Mouse (Mus musculus): Measurements from ENCODE around the gene Ppp1r13l.

The Ppp1r13l gene

DNA sequence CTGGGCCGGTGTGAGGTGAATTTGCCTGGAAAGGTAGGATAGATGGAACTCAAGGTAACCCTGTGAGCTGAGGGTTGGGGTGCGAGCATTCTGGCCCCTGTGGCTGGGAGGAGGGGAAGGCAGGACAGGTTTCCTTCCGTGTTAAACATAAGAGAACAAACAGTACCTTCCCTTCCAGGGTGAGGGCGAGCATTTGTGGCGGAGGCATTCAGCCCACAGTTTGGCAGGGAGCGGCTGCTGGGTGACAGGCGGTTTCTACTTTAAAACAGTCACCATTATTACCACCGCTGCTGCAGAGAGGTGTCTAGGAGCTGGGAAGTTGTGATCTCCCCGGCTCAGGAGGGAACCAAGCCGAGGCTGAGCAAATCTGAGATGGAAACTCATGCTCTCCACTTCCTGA lies 22.4 kb upstream of the Ppp1r13l start:
- DNase-seq (ENCODE audit: low spot score in 2 of 2), result no peak

DNA sequence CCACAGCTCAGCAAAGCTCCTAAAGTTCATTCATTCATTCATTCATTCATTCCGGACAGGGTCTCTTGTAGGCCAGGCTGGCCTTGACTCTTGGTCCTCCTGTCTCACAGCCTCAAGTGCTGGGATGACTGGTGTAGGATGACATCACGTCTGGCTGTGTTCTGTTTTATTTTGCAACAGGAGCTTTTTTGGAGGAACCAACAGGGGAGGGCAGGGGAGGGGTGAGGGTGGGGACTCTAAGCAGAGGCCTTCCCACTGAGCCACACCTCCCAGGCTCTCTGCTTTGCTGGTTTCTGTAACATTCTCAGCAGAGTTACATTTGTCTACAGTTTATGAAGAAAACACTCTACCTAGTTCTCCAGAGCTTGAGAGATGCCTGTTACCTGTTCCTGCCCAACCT lies 21.5 kb upstream of the Ppp1r13l start:
- no peak for DNase-seq (ENCODE audit: low spot score in 2 of 2)

DNA sequence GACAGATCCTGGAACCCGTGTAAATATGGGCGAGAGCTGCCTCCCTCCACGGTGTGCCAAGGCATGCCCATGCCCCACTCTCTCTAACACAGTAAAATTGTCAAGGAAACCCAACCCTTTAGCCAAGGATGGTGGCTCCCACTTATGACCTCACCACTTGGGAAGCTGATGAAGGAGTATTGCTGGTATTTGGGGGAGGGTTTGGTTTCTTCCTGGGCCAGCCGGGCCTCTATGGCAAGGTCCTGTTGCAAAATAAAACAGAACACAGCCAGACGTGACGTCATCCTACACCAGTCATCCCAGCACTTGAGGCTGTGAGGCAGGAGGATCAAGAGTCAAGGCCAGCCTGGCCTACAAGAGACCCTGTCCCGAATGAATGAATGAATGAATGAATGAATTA lies 21.0 kb upstream of the Ppp1r13l start:
- DNase-seq (ENCODE audit: low spot score in 2 of 2), result no peak

DNA sequence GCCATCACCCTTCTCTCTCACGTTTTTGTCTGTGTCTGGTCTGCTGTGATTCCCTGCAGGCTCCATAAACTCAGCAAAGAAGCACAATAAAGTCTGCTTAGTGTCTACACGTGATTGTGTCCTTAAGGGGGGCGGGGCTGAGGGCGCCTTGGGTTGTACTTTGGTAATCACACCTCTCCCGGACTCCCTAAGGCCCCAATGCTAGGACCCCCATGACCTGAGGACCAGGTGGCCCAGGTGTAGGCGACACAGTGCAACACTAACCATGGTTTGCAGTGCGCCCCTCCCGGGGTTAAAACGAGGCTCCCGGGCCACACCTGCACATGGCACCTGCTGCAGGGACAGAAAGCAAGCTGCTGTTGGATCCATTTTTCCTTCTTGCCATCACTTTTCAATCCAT lies 18.3 kb upstream of the Ppp1r13l start:
- no peak for DNase-seq (ENCODE audit: low spot score in 2 of 2)

DNA sequence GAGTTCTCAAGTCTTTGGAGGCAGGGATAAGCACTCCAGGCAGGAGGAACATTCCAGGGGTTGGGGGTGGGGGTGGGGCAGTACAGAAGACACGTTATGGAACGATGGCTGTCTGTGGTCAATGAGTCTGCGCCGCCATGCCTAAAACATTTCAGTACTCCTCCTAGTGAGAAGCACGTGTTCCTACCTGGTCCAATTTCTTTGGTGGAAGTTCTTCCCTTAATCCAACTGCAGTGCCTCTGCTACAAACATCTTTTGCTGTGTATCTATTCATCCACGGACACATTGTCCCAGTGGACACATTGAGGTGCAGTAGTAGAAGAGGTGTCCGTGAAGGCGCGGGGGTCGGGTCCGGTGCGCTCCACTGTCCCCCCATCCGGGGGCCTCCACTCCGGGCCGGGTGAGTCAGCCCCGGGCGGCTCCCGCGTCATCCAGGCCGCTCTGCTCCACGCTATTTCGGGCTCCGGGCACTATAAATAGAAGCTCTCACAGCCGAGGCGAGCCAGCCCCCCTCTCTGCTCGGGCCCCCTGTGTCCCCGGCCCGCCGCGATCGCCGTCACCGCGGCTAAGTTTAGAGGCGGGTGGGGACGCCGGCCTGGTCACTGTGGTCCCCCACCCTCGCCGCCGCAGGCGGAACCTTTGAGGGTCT lies 17.7 kb upstream of the Ppp1r13l start:
- DNase-seq (ENCODE audit: low spot score in 2 of 2), result no peak

DNA sequence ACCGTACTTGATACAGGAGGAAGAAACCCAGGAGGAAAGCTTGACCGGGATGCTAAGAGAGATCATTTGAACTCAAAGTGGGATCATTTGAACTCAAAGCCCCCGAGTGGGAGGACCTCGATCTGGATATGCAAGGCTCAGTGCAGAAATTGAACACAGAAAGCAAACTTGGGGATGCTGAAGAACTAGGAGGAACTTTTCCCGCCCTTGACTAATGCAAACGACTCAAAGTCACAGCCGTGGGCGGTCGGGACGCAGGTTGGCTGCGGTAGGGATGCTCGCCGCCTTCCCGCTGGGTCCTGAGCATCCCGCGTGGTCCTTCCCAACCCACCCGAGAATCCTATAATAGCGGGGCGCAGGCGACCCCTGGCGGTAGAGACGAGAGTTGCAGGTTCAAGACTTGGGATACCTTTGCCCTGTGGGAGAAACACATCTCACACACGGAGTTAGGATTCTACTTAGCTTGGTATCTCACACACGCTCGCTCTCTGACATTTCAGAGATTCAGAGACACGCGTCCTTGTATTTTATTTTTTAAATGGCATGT lies 17.0 kb upstream of the Ppp1r13l start:
- peak in 1 of 2 experiments; percentile 93 for DNase-seq (ENCODE audit: low spot score in 2 of 2)

DNA sequence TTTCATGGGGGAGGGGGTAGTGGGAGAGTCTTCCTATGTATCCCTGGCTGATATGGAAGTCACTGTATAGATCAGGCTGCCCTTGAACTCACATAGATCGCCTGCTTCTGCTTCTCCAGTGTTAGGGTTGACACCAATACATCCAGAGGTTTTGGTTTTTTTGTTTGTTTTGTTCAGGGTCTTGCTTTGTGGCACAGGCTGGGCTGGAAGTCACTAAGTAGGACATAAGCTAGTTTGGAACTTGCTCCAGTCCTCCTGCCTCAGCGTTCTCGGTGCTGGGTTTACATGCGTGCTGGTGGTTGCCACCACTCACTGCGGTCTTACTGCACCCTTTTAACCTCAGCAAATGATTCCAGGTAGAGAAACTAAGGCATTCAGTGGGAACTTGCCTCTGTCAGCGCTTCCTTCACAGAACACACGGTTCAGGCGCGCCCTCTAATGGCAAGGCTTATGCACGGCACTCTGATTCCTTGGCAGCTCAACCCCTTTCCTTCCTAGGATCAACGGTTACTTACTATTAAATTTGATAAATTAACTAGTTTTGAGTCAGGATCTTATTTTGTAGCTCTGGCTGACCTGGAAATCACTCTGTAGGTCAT lies 16.2 kb upstream of the Ppp1r13l start:
- peak in 1 of 2 experiments; percentile 78 for DNase-seq (ENCODE audit: low spot score in 2 of 2)

DNA sequence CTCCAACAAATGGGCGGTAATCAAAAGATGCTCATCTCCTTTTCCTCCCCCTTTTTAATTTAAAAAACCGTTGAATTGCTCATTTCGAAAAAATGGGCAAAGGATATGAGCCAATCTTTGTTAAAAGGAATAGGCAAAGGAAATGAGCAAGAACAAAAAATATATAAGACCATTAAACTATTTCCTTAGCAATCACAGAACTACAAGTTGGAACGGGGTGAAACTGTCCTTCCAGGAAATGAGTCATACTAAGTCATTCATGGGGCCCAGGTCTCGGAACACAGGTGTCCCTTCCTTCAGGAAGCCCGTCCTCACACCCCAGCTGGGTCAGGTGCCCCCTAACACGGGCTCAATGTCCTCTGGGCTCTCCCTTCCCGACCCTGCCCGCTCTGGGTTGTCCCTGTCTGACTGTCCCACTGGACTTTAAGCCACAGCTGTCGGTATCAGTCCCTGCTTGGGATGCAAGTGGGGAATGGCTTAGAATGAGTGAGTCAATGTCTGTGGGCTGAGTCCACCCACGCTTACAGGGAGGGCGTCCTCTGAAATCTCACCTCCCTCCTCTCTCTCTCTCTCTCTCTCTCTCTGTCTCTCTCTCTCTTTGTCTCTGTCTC lies 15.2 kb upstream of the Ppp1r13l start, which contains the start of gene Ercc1:
Gene Ercc1 (plus strand): TSS at position 542 of the 611 bp plus-strand sequence.
- no peak for DNase-seq (ENCODE audit: low spot score in 2 of 2)

DNA sequence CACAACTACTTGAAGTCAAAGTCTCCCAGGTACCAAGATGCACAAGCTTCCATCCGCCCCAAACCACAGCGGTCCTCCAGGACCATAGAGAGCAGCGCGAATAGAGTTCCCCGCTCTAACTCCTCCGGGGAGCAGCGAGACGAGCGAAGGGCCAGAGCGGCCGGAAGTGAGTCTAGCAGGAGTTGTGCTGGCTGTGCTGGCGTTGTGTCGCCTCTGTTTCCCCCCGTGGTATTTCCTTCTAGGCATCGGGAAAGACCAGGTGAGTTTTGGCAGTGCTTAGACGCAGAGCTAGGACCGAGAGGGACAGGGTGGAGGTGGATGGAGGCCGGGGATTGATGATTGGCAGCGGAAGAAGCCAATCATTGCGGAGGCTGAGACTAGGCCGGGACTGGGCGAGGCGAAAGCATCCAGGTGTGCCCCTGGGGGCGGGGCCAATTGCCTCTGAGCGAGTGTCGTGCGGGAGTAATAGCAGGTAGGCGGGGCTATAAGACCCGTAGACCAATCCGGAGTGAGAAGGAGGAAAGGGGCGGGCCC lies 14.5 kb upstream of the Ppp1r13l start:
- peak; percentile 92 to 96 for DNase-seq (ENCODE audit: low spot score in 2 of 2)

DNA sequence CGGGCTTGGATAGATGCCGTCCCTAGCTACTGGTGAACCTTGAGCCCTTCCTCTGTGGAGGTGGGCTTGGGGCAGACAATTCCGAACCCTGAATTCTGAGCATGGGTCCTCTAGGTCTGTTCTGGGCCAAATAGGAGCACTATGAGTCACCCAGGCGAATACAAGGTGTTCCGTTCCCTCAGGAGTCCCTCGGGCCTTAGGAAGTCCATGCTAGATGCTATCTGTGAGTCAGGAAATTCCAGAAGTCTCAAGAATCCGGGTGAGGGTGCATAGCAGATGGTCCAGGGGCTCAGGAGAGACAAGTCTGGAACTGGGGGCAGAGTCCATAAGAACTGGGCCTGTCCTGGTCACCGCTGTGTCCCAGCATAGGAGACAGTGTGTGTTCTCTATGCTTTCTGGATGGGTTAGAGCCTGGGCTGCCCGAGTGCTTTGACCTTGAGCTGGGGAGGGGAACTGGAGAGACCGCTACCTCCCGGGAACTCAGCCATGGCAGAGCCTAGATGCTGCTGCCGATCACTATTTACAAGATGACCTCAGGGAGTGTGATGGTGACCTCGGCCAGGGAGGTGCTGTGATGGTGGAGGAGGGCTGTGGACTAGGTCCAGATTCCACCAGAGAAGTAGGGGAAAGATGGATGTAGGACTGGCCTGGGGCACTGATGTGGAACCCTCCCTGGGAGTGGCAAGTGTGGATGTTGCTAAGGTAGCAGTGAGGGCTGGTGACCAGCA lies 10.2 kb upstream of the Ppp1r13l start:
- DNase-seq (ENCODE audit: low spot score in 2 of 2), result no peak

DNA sequence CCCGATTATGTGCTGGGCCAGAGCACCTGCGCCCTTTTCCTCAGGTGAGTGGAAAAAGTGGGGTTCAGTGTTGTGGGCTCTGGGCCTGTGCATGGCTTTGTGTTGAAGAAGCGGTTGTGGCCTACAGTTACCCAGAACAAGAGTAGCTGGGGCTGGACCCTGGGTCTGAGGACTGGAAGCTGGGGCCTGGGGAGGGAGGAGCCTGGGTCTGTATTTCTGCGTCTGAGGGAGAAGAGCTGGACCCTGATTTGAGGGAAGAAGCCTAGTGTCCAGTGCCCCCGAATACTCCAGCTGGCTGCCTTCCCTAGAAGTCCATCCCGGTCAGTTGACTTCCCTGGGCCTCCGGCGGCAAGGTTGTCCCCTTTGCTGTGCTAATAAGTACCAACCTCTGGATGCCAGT lies 9.3 kb upstream of the Ppp1r13l start:
- no peak for DNase-seq (ENCODE audit: low spot score in 2 of 2)

DNA sequence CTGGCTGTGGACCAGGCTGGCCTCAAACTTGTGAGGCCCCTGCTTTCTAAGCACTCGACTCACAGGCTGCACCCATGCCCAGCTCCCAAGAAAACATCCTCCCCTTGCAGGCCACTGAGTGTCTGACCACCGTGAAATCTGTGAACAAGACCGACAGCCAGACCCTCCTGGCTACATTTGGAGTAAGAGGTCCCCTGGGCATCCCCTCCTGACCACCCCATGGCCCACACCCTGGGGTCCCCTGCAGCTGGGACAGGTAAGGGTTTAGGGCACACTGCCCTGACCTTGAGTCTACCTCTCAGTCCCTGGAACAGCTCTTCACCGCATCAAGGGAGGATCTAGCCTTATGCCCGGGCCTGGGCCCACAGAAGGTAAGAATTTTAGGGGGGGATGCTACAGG lies 4.6 kb upstream of the Ppp1r13l start:
- DNase-seq (ENCODE audit: low spot score in 2 of 2), result no peak

DNA sequence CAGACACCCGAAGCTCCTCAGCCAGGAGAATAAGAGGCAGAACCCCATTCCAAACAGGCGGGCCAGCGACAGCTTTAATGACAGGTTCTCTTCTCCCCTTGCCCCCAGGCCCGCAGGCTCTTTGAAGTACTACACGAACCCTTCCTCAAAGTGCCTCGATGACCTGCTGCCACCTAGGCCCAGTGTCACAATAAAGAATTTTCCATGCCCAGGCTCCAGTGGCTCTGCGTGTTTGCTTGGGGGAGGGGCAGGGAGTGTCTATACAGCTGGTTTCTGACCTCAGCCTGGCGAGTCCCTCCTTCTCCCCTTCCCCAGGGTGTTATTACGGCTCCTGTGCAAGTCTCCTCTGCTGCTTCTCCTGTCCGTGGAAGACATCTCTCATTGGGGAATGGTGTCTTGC lies 3.2 kb upstream of the Ppp1r13l start:
- DNase-seq (ENCODE audit: low spot score in 2 of 2), result no peak

DNA sequence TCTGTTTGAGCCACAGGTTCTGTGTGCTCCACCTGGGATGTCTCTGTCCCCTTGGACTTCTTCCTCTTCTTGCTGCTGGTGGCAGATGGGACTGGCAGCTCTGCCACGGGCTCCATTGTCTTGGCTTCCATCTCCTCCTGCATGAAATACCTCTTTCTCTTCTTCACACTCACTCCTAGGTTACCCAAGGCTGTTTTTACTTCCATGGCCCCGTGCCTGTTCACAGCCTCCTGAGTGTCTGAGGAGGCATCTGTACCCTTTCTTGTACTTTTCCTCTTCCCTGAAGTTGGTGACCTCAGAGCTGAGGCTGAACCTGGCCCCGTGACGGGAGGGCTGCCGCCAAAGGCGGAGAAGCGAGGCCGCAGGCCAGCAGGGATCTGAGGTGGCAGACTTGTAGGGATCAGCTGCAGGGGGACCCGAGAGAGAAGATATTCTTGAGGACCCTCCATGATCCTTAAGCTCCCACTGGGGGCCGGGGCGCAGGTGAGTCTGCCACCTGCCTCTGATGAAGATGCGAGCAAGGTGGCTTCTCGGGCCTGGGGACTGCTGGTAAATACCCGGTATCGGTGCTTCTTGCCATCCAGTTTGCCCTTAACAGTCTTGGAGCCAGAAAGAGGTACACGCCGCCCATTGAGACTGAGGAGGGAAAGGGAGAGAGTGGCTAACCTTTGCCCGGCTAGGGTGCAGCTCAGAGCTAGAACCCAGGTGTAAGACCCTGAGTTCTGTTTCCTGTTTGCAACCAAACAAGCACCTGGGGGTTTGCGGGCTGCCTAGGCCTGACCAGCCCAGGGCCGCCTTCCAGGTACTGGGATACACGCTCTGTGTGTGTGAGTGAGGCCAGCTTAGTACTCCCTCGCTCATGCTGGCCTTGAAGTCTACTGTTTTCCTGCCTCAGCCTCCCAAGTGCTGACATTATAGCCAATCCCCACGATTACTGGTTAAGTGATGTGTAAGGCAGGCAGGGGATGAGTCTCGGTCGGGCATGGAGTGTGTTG lies 1.9 kb upstream of the Ppp1r13l start:
- no peak for DNase-seq (ENCODE audit: low spot score in 2 of 2)

DNA sequence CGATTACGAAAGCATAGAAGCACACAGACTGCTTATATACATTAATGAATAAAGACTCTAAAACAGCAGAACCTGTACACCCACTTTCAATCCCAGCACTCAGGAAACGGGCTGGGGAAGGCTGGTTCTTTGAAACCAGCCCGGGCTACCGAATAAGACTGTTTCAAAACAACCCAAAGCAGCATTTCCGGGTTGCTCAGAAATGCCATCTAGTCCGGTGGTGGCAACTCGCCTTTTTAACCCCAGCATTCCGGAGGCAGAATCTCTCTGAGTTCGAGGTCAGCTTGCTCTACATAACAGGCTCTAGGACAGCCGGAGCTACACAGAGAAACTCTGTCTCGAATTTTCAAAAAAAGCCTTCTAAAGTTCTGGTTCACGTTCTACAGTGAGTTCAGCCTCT lies 915 bp upstream of the Ppp1r13l start:
- DNase-seq (ENCODE audit: low spot score in 2 of 2), result no peak

DNA sequence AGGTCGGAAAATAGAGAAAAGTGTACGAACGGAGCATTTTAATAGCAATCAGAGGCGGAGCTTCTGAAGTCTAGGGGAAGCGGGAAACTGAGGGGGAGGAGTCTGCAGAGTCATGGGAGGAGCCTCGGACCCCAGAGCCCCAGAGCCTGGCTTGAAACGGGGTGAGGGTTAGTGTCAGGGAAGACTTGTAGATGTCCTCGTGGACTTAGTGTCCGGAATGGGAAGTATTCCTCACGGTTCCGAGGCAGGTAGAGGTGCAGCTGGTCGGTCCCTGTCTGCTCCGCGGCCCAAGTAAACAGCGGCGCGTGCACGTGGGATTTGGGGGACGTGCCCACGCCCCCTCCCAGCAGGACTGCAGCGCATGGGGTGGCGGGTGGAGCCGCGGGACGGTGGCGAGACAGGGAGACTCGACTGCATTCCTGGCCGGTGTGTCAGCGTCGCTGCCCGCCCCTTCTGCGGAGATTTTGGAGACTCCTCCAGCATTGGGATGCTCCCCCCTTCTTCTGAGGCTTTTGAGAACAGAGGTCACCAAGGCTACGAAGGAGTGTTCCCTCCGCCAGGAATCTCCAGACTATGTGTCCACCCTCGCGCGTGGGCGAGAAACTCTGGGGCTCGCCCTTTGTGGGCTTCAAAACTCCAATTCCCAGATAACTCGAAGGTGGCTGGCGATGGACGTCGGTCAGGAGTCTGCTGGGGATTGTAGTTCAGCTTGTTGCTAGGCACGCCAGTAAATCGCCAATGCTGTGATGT lies 518 bp downstream of the Ppp1r13l start:
- peak in 1 of 2 experiments; percentile 81 for DNase-seq (ENCODE audit: low spot score in 2 of 2)

DNA sequence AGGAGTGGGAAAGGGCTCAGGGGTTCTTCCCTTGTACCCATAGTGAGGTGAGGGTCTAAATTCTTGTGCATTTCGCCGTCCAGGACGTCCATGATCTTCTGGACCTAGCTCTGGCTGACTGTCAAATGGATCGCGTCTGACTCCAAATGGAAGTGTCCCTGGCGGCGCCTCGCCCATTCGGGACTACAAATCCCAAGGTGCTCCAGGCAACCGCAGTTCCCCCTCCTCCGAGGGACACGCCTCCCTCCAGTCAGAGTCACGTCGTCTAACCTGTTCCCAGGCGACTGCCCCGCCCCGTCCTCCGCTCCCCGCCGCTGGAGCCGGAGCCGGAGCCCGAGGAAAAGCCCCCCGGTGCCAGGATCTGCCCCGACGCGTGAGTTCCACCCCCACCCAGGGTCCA lies 1.4 kb downstream of the Ppp1r13l start:
- peak; percentile 83 to 92 for DNase-seq (ENCODE audit: low spot score in 2 of 2)

DNA sequence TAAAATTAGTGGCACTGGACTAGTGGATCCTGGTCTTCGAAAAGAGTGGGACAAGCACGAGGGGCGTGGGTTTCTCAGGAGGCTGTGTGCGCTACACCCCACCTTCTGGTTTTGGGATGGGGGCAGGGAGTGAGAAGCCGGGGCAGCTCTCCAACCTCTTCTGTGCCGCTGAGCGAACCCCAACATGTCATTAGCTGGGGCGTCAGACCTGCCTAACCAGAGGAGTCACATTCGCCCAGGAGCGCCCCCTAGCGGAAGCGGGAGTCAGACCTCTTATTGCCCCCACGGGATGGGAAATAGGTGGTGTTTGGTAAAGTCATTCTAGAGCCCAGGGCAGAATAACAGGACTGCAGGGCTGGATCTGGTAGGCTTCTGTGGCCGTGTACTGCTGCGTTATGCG lies 2.2 kb downstream of the Ppp1r13l start:
- DNase-seq (ENCODE audit: low spot score in 2 of 2), result peak in 1 of 2 experiments; percentile 74

DNA sequence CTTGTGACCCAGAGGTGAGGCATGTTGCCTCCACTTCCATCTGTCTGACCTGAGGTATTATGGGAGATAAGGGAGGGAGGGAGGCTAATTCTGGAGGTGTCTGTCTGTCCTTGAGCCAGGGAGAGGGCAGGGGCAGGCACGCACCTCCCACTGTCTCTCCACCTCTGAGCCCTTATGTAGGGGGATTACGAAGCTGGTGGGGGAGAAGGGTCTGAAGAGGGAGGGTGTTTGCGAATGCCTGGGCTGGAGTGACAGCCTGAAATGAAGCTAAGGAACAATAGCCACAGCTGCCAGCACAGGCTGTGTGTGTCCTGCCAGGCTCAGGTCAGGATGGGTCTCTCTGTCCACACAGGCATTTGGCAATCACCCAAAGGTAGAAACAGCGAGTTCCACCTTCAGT lies 2.7 kb downstream of the Ppp1r13l start:
- DNase-seq (ENCODE audit: low spot score in 2 of 2), result no peak

DNA sequence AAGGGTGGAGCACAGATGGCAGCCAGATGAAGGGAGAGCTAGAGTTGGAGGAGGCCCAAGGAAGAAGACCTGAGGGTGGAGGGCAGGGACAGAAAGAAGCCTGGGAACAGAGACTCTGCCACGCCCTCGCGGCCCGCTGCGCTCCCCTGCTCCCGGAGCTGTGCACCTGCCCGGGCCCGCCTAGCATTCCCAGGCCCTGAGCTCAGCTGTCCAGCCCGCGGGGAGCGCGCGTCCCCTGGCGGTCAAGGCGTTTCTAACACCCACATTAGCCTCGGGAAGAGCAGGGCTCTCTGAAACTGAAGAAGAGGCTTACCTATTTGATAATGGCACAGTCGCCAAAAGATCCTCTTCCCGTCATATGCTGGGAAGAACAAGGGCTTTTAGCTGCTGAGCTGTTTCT lies 4.3 kb downstream of the Ppp1r13l start:
- DNase-seq (ENCODE audit: low spot score in 2 of 2), result peak in 1 of 2 experiments; percentile 54

All from left cerebral cortex, adult 9 months (tissue).